Mouse (Mus musculus): Measurements from ENCODE around the gene Clic6. TPM values are rescaled to one million over a fixed set of nuclear protein-coding genes. Genes with fewer than 3 reads are reported as not detected.

The Clic6 gene
- polyA plus RNA-seq, 1 experiment: 6.8 TPM

DNA sequence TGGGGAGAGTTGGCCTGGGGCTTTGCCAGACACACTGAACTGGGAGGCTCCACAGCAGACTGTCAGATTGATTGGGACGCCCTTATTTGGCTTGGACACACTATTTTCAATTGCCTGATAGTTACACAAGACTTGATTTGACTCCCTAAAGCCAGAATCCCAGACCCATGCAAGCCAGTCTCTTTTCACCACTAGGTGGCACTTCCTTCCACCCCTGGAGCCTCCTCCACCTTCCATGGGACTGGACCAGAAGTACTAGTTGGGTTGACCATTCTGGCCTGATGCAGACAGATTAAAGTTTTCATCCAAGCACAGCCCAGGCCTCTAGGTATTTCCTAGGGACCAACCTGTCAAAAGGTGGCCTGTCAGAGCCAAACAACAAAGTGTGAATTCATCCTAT, 58.7 kb downstream of the Clic6 start:
- no peaks in the 10 kb centered on the region for H3K27me3 ChIP-seq (ENCODE audit: control insufficient read depth, insufficient read depth, low read length, poor library complexity, severe bottlenecking)
- no peak overlapping the region for H3K27ac ChIP-seq (ENCODE audit: insufficient read depth, low read length)
- H3K9ac ChIP-seq (ENCODE audit: low read depth, poor library complexity, severe bottlenecking): no peak overlapping the region
- no peaks in the 10 kb centered on the region for H3K9me3 ChIP-seq (replicated peaks; ENCODE audit: control insufficient read depth, insufficient read depth, low read length, poor library complexity, severe bottlenecking)
- no peak overlapping the region for H3K4me3 ChIP-seq (ENCODE audit: low read depth, low read length)
- H3K36me3 ChIP-seq (ENCODE audit: control insufficient read depth, insufficient read depth, low read length, poor library complexity, severe bottlenecking): no peaks in the 10 kb centered on the region
- peak; percentile 65 for TF ChIP-seq CTCF (IDR thresholded peaks at IDR 0.05; ENCODE audit: low read depth, low read length)
- TF ChIP-seq POLR2A (IDR thresholded peaks at IDR 0.05; ENCODE audit: insufficient read depth, low read length): no peak
- H3K4me1 ChIP-seq (ENCODE audit: control insufficient read depth, insufficient read depth, low read length): no peaks in the 10 kb centered on the region

DNA sequence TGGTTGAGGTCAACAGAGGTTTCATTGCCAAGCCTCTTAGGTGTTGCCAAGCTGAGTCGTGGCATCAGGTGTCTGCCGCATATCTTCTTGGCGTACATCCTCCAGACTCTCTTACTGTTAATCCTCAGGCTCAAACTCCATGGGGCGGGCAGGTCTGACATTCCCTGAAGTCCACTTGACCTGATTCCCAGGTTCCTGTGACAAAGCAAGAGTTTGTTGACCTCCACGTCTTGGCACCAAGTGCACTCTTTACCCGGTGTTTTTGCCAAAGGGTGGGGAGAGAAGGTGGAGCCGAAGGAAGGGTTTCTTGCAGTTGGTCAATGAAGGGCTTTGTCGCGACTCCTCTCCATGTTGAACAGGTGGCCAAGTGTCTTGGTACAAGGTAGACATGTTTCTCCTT, 63.1 kb downstream of the Clic6 start:
- TF ChIP-seq POLR2A (IDR thresholded peaks at IDR 0.05; ENCODE audit: insufficient read depth, low read length): no peak
- no peak for TF ChIP-seq EP300 (IDR thresholded peaks at IDR 0.05; ENCODE audit: insufficient read depth, low read depth, low read length)
- TF ChIP-seq CTCF (IDR thresholded peaks at IDR 0.05; ENCODE audit: low read depth, low read length): no peak

DNA sequence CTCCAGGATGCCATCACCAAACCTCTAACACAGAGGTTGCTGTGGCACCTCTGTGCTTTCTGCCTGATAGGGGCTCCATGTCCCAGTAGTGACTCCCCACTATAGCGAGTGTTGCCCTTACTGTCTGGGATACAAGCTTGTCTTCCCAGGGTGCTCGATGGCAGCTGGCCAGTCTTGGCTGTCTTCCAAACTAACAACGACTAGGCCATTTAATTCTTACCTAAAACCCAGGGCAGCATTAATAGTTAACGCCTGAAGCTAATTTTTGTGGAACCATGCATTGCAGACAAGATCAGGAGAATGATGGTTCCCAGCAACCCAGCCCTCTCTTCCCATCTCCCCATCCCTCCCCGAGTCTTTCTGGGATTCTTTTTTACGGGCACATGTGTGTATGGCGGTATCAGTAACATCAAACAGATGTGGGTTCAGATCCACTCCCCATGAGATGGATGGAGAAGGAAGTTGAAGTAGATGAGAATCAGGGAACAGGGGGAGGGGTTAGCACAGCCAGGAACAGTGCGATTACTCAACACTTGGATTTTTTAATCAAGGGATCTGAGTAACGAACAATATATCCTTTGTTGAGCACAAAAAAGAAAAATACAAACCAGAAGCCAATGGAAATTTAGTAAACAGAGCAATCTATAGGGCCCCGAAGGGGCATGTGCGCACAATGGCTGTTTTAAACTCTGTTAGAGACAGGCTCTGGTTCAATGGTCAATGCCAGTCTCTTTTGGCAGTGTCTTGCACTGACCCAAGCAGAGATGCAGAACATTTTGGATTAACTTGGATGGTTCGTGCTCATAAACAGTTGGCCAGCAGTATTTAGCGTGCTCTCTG, 66.0 kb downstream of the Clic6 start:
- Histone ChIP-seq H3K9ac (ENCODE audit: low read depth, poor library complexity, severe bottlenecking) (no peak overlapping the region), H3K27ac (ENCODE audit: insufficient read depth, low read length) (no peak overlapping the region), H3K4me3 (ENCODE audit: low read depth, low read length) (no peak overlapping the region), H3K9me3 (replicated peaks; ENCODE audit: control insufficient read depth, insufficient read depth, low read length, poor library complexity, severe bottlenecking) (no peaks in the 10 kb centered on the region), H3K36me3 (ENCODE audit: control insufficient read depth, insufficient read depth, low read length, poor library complexity, severe bottlenecking) (no peaks in the 10 kb centered on the region), H3K4me1 (ENCODE audit: control insufficient read depth, insufficient read depth, low read length) (no peaks in the 10 kb centered on the region), H3K27me3 (ENCODE audit: control insufficient read depth, insufficient read depth, low read length, poor library complexity, severe bottlenecking) (no peaks in the 10 kb centered on the region)
- no peak for TF ChIP-seq EP300 (IDR thresholded peaks at IDR 0.05; ENCODE audit: insufficient read depth, low read depth, low read length)
- no peak for TF ChIP-seq CTCF (IDR thresholded peaks at IDR 0.05; ENCODE audit: low read depth, low read length)
- TF ChIP-seq POLR2A (IDR thresholded peaks at IDR 0.05; ENCODE audit: insufficient read depth, low read length): no peak

More for the DNA sequence above, 63.1 kb downstream of the Clic6 start:
- H3K9me3 ChIP-seq (replicated peaks; ENCODE audit: control insufficient read depth, insufficient read depth, low read length, poor library complexity, severe bottlenecking): no peaks in the 10 kb centered on the region
- H3K9ac ChIP-seq (ENCODE audit: low read depth, poor library complexity, severe bottlenecking): no peak overlapping the region
- H3K27ac ChIP-seq (ENCODE audit: insufficient read depth, low read length): no peak overlapping the region
- H3K4me3 ChIP-seq (ENCODE audit: low read depth, low read length): no peak overlapping the region
- no peaks in the 10 kb centered on the region for H3K4me1 ChIP-seq (ENCODE audit: control insufficient read depth, insufficient read depth, low read length)
- no peaks in the 10 kb centered on the region for H3K27me3 ChIP-seq (ENCODE audit: control insufficient read depth, insufficient read depth, low read length, poor library complexity, severe bottlenecking)
- no peaks in the 10 kb centered on the region for H3K36me3 ChIP-seq (ENCODE audit: control insufficient read depth, insufficient read depth, low read length, poor library complexity, severe bottlenecking)

DNA sequence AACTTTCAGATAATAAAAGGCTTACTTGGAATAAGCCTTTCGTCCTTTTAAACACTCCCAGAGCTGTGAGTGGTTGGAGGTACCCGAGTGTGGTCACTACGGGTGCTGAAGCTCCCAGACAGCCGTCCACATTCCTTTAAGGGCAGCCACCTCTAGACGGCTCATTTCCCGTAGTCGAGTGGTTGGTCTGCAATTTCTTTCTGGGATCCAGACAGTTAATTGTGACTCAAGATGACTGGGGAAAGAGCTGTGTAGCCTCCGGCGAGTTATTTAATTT, 66.5 kb downstream of the Clic6 start:
- TF ChIP-seq POLR2A (IDR thresholded peaks at IDR 0.05; ENCODE audit: insufficient read depth, low read length): no peak
- TF ChIP-seq EP300 (IDR thresholded peaks at IDR 0.05; ENCODE audit: insufficient read depth, low read depth, low read length): no peak
- TF ChIP-seq CTCF (IDR thresholded peaks at IDR 0.05; ENCODE audit: low read depth, low read length): no peak
- Histone ChIP-seq H3K36me3 (ENCODE audit: control insufficient read depth, insufficient read depth, low read length, poor library complexity, severe bottlenecking) (no peaks in the 10 kb centered on the region), H3K27me3 (ENCODE audit: control insufficient read depth, insufficient read depth, low read length, poor library complexity, severe bottlenecking) (no peaks in the 10 kb centered on the region), H3K4me1 (ENCODE audit: control insufficient read depth, insufficient read depth, low read length) (no peaks in the 10 kb centered on the region), H3K4me3 (ENCODE audit: low read depth, low read length) (no peak overlapping the region), H3K27ac (ENCODE audit: insufficient read depth, low read length) (no peak overlapping the region), H3K9me3 (replicated peaks; ENCODE audit: control insufficient read depth, insufficient read depth, low read length, poor library complexity, severe bottlenecking) (no peaks in the 10 kb centered on the region), H3K9ac (ENCODE audit: low read depth, poor library complexity, severe bottlenecking) (no peak overlapping the region)

DNA sequence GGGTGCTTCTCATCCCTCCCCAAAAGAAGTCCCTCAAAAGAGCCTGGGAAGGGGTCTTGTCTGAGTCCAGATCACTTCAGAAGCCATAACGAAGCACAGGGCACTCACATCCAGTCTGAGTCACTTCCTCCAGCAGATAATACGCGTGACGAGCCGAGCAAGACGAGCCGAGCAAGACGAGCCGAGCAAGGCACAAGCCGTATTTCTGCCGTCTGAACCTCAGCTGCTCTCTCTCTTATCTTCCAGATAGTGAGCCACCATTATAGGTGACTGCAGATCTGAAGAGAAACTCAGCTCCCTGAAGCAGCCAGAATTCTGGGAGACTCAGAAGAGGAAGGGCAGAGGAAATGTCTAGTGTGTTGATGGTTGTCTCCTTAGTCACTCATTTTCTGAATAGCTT, 67.3 kb downstream of the Clic6 start:
- H3K4me3 ChIP-seq (ENCODE audit: low read depth, low read length): no peak overlapping the region
- H3K9me3 ChIP-seq (replicated peaks; ENCODE audit: control insufficient read depth, insufficient read depth, low read length, poor library complexity, severe bottlenecking): no peaks in the 10 kb centered on the region
- H3K27me3 ChIP-seq (ENCODE audit: control insufficient read depth, insufficient read depth, low read length, poor library complexity, severe bottlenecking): no peaks in the 10 kb centered on the region
- TF ChIP-seq EP300 (IDR thresholded peaks at IDR 0.05; ENCODE audit: insufficient read depth, low read depth, low read length) (no peak), POLR2A (IDR thresholded peaks at IDR 0.05; ENCODE audit: insufficient read depth, low read length) (no peak), CTCF (IDR thresholded peaks at IDR 0.05; ENCODE audit: low read depth, low read length) (no peak)
- H3K4me1 ChIP-seq (ENCODE audit: control insufficient read depth, insufficient read depth, low read length): no peaks in the 10 kb centered on the region
- H3K27ac ChIP-seq (ENCODE audit: insufficient read depth, low read length): no peak overlapping the region
- no peak overlapping the region for H3K9ac ChIP-seq (ENCODE audit: low read depth, poor library complexity, severe bottlenecking)
- H3K36me3 ChIP-seq (ENCODE audit: control insufficient read depth, insufficient read depth, low read length, poor library complexity, severe bottlenecking): no peaks in the 10 kb centered on the region

DNA sequence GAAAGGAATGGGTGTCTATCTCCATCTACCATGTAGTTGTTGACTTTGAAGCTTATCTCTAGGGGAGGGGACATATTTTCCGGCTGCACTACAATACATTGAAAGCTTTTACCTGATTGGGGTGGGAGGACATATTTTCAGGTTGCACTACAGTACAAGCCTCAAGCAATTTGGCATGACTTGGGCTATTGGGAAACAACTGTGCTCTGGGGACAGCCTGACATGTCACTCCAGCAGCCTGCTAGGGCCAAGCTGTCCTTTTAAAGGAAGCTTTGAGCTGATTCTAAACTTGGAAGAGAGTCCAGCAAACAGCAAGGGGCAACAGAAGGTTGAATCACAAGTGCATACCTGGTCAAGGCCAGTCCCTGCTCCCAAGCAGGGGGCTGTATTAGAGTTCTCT, 69.5 kb downstream of the Clic6 start:
- Histone ChIP-seq H3K9me3 (replicated peaks; ENCODE audit: control insufficient read depth, insufficient read depth, low read length, poor library complexity, severe bottlenecking) (no peaks in the 10 kb centered on the region), H3K4me3 (ENCODE audit: low read depth, low read length) (no peak overlapping the region), H3K36me3 (ENCODE audit: control insufficient read depth, insufficient read depth, low read length, poor library complexity, severe bottlenecking) (no peaks in the 10 kb centered on the region), H3K9ac (ENCODE audit: low read depth, poor library complexity, severe bottlenecking) (no peak overlapping the region), H3K4me1 (ENCODE audit: control insufficient read depth, insufficient read depth, low read length) (no peaks in the 10 kb centered on the region), H3K27ac (ENCODE audit: insufficient read depth, low read length) (no peak overlapping the region), H3K27me3 (ENCODE audit: control insufficient read depth, insufficient read depth, low read length, poor library complexity, severe bottlenecking) (no peaks in the 10 kb centered on the region)
- TF ChIP-seq POLR2A (IDR thresholded peaks at IDR 0.05; ENCODE audit: insufficient read depth, low read length) (no peak), EP300 (IDR thresholded peaks at IDR 0.05; ENCODE audit: insufficient read depth, low read depth, low read length) (no peak), CTCF (IDR thresholded peaks at IDR 0.05; ENCODE audit: low read depth, low read length) (no peak)

All from ES-Bruce4 (cell line).